Mouse (Mus musculus): ENCODE data around the gene Dynlt1f. TPM values are rescaled to one million over a fixed set of nuclear protein-coding genes. Genes with fewer than 3 reads are reported as not detected.
"Not testable (repeated sequence)": the region's sequence is repeated elsewhere in the genome, so short reads cannot be mapped to it uniquely, and the experiment has no call there.

Dynlt1f gene
- polyA plus RNA-seq, 1 experiment from 2014 or later, result 348 TPM

GRCm38 (mm10) chr17:6638444-6638843 is 17.3 kb downstream of the Dynlt1f start:
- H3K9ac ChIP-seq; ATAC-seq (ENCODE audit: low FRiP score, low read depth); H3K4me3 ChIP-seq; H3K9me3 ChIP-seq; H3K27me3 ChIP-seq (replicated peaks); H3K27ac ChIP-seq; H3K36me3 ChIP-seq; H3K4me1 ChIP-seq; H3K4me2 ChIP-seq (replicated peaks): not testable (repeated sequence)
- WGBS, result 86% methylated on average over 8 of the region's 8 CpGs

GRCm38 (mm10) chr17:6637434-6637833 is 18.3 kb downstream of the Dynlt1f start:
- H3K4me3 ChIP-seq; H3K27me3 ChIP-seq (replicated peaks); H3K9ac ChIP-seq; H3K9me3 ChIP-seq; H3K36me3 ChIP-seq; H3K4me1 ChIP-seq; H3K27ac ChIP-seq; ATAC-seq (ENCODE audit: low FRiP score, low read depth); H3K4me2 ChIP-seq (replicated peaks): not testable (repeated sequence)
- WGBS, result 98% methylated on average over 4 of the region's 4 CpGs

- Histone ChIP-seq H3K9ac (no peak overlapping the region), H3K27me3 (replicated peaks) (no peaks in the 10 kb centered on the region), H3K4me3 (no peak overlapping the region), H3K27ac (no peak overlapping the region), H3K9me3 (no peaks in the 10 kb centered on the region), H3K4me2 (replicated peaks) (no peak overlapping the region), H3K4me1 (no peaks in the 10 kb centered on the region), H3K36me3 (no peaks in the 10 kb centered on the region)
- 86% methylated on average over 5 of the region's 5 CpGs for WGBS
- no peak for ATAC-seq (ENCODE audit: low FRiP score, low read depth)
These were observed 18.8 kb downstream of the Dynlt1f start for GRCm38 (mm10) chr17:6636861-6637260.

GRCm38 (mm10) chr17:6635781-6636180 is 19.9 kb downstream of the Dynlt1f start:
- H3K4me1 ChIP-seq; H3K9me3 ChIP-seq; H3K4me2 ChIP-seq (replicated peaks); H3K36me3 ChIP-seq; H3K4me3 ChIP-seq; H3K27me3 ChIP-seq (replicated peaks); H3K9ac ChIP-seq; H3K27ac ChIP-seq; ATAC-seq (ENCODE audit: low FRiP score, low read depth): not testable (repeated sequence)
- 97% methylated on average over 2 of the region's 4 CpGs for WGBS

- H3K9me3 ChIP-seq; H3K27me3 ChIP-seq (replicated peaks); H3K4me2 ChIP-seq (replicated peaks); H3K4me1 ChIP-seq; ATAC-seq (ENCODE audit: low FRiP score, low read depth); H3K27ac ChIP-seq; H3K36me3 ChIP-seq; H3K4me3 ChIP-seq; H3K9ac ChIP-seq: not testable (repeated sequence)
- WGBS, result 93% methylated on average over 6 of the region's 6 CpGs
These were observed 22.9 kb downstream of the Dynlt1f start for GRCm38 (mm10) chr17:6632850-6633249.

- H3K9ac ChIP-seq; H3K36me3 ChIP-seq; ATAC-seq (ENCODE audit: low FRiP score, low read depth); H3K27me3 ChIP-seq (replicated peaks); H3K4me1 ChIP-seq; H3K4me2 ChIP-seq (replicated peaks); H3K4me3 ChIP-seq; H3K27ac ChIP-seq; H3K9me3 ChIP-seq: not testable (repeated sequence)
- WGBS, result 94% methylated on average over 4 of the region's 4 CpGs
These were observed 25.3 kb downstream of the Dynlt1f start for GRCm38 (mm10) chr17:6630398-6630797.

- not testable (repeated sequence) for H3K4me1 ChIP-seq; H3K27me3 ChIP-seq (replicated peaks); H3K9ac ChIP-seq; H3K4me2 ChIP-seq (replicated peaks); H3K36me3 ChIP-seq; H3K9me3 ChIP-seq; H3K27ac ChIP-seq; ATAC-seq (ENCODE audit: low FRiP score, low read depth); H3K4me3 ChIP-seq
- 80% methylated on average over 2 of the region's 6 CpGs for WGBS
These were observed 30.7 kb downstream of the Dynlt1f start for GRCm38 (mm10) chr17:6624926-6625558.

GRCm38 (mm10) chr17:6621976-6622375 is 33.7 kb downstream of the Dynlt1f start:
- H3K36me3 ChIP-seq; H3K4me2 ChIP-seq (replicated peaks); H3K27ac ChIP-seq; H3K9me3 ChIP-seq; ATAC-seq (ENCODE audit: low FRiP score, low read depth); H3K4me1 ChIP-seq; H3K27me3 ChIP-seq (replicated peaks); H3K4me3 ChIP-seq; H3K9ac ChIP-seq: not testable (repeated sequence)
- 95% methylated on average over 11 of the region's 12 CpGs for WGBS

- not testable (repeated sequence) for H3K36me3 ChIP-seq; ATAC-seq (ENCODE audit: low FRiP score, low read depth); H3K4me3 ChIP-seq; H3K27me3 ChIP-seq (replicated peaks); H3K9me3 ChIP-seq; H3K4me1 ChIP-seq; H3K4me2 ChIP-seq (replicated peaks); H3K9ac ChIP-seq; H3K27ac ChIP-seq
- 81% methylated on average over 18 of the region's 20 CpGs for WGBS
These were observed 34.8 kb downstream of the Dynlt1f start for GRCm38 (mm10) chr17:6620730-6621451.

- H3K27ac ChIP-seq; H3K9me3 ChIP-seq; ATAC-seq (ENCODE audit: low FRiP score, low read depth); H3K4me1 ChIP-seq; H3K9ac ChIP-seq; H3K4me3 ChIP-seq; H3K27me3 ChIP-seq (replicated peaks); H3K36me3 ChIP-seq; H3K4me2 ChIP-seq (replicated peaks): not testable (repeated sequence)
- 77% methylated on average over 4 of the region's 6 CpGs for WGBS
These were observed 35.7 kb downstream of the Dynlt1f start for GRCm38 (mm10) chr17:6620035-6620434.

- H3K4me1 ChIP-seq; H3K27ac ChIP-seq; ATAC-seq (ENCODE audit: low FRiP score, low read depth); H3K4me2 ChIP-seq (replicated peaks); H3K9me3 ChIP-seq; H3K9ac ChIP-seq; H3K36me3 ChIP-seq; H3K4me3 ChIP-seq; H3K27me3 ChIP-seq (replicated peaks): not testable (repeated sequence)
- 86% methylated on average over 5 of the region's 5 CpGs for WGBS
These were observed 36.4 kb downstream of the Dynlt1f start for GRCm38 (mm10) chr17:6619271-6619670.

- H3K9me3 ChIP-seq; H3K4me3 ChIP-seq; ATAC-seq (ENCODE audit: low FRiP score, low read depth); H3K4me1 ChIP-seq; H3K4me2 ChIP-seq (replicated peaks); H3K27ac ChIP-seq; H3K27me3 ChIP-seq (replicated peaks); H3K36me3 ChIP-seq; H3K9ac ChIP-seq: not testable (repeated sequence)
- WGBS, result 44% methylated on average over 7 of the region's 13 CpGs
These were observed 37.9 kb downstream of the Dynlt1f start for GRCm38 (mm10) chr17:6617689-6618400.

Measured in neural tube, embryonic 12.5 days (tissue).